Mouse (Mus musculus): ENCODE measurements around the gene Atp1a4.

- no peak for TF ChIP-seq CTCF (IDR thresholded peaks at IDR 0.05; ENCODE audit: control insufficient read depth, insufficient read depth, insufficient read length)
- TF ChIP-seq CEBPB (IDR thresholded peaks at IDR 0.05; ENCODE audit: low read depth) = no peak
- TF ChIP-seq MYOG (IDR thresholded peaks at IDR 0.05; ENCODE audit: control insufficient read depth, extremely low read depth, insufficient read length) = no peak
Measured at GRCm38 (mm10) chr1:172183915-172184314, 74.3 kb downstream of the Atp1a4 start.

All from C2C12 (cell line).